ENCODE assay signal across 9 mouse cellular contexts in the genomic region with DNA sequence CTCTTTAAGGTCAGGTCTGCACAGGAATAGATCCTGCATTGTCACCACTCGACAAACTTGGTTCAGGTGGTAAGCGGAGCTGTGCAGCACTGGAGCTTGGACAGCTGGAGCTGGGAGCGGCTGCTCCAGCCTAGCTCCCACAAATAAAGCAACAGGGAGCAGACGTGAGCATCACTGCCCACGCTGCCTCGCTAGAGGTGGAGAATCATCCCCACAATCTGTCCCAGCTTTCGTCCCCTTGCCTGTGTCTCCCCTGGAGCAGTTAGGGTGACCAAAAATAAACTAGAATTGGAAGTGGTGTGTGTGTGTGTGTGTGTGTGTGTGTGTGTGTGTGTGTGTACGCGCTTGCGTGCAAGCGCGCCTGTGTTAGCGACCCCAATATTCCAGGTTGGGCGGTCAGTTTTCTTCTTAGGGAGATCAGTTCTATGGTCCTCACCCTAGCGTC. TPM values are rescaled to one million over a fixed set of nuclear protein-coding genes. Genes with fewer than 3 reads are reported as not detected.
DNase-seq lines count a peak whose midpoint lies in the region; ATAC-seq lines count a peak whose summit lies in the region.
"Had no signal": no experiment of that assay in that cellular context is flagged by ENCODE, and none has a peak within 500 bp of the region (broad histone marks: within the 10 kb centered on the region; RNA-seq: fewer than 3 reads in every experiment).

No protein-coding gene starts in this region.

- H3K27ac ChIP-seq in kidney, embryonic 14.5 days (ENCODE audit: low read depth, low read length): no peak overlapping the region
- peak overlapping the region; percentile 93 for H3K27ac ChIP-seq in midbrain, embryonic 14.5 days (replicated peaks; ENCODE audit: low read depth, low read length)

- peak overlapping the region; percentile 70; the same call in 1 of the 2 replicates for H3K9ac ChIP-seq in kidney, embryonic 14.5 days (ENCODE audit: low read depth, low read length)
- H3K9ac ChIP-seq in midbrain, embryonic 14.5 days (replicated peaks; ENCODE audit: low read length): peak overlapping the region; percentile 89

- WGBS in kidney, embryonic 14.5 days: 4% methylated on average over 15 of the region's 15 CpGs
- 6% methylated on average over 15 of the region's 15 CpGs for WGBS in midbrain, embryonic 14.5 days

- no peaks in the 10 kb centered on the region for H3K36me3 ChIP-seq in kidney, embryonic 14.5 days (ENCODE audit: control insufficient read depth, insufficient read depth, low read length)
- no peaks in the 10 kb centered on the region for H3K36me3 ChIP-seq in midbrain, embryonic 14.5 days (ENCODE audit: control insufficient read depth, insufficient read depth, low read length)

- H3K9me3 ChIP-seq in kidney, embryonic 14.5 days (ENCODE audit: control insufficient read depth, low read length): no peaks in the 10 kb centered on the region
- no peaks in the 10 kb centered on the region for H3K9me3 ChIP-seq in midbrain, embryonic 14.5 days (ENCODE audit: control insufficient read depth, low read length)

- no peak for DNase-seq in kidney, postnatal 25 days
- DNase-seq in cerebellum, postnatal 14 days: peak; percentile 43 to 53
- peak; percentile 72 to 79 for DNase-seq in frontal cortex, postnatal 36 days (ENCODE audit: low spot score in 2 of 2)
- DNase-seq in layer of hippocampus, postnatal 36 days: peak; percentile 43 to 58
- DNase-seq in midbrain, embryonic 14.5 days: peak; percentile 70
- DNase-seq in thymus, adult 18-20 months: no peak
- no peak for DNase-seq in thymus, postnatal 36 days

- H3K4me1 ChIP-seq in kidney, embryonic 14.5 days (ENCODE audit: control insufficient read depth, insufficient read depth, low read length): no peaks in the 10 kb centered on the region
- H3K4me1 ChIP-seq in midbrain, embryonic 14.5 days (ENCODE audit: control insufficient read depth, insufficient read depth, low read length): peaks cover 10% of the 10 kb centered on the region; the same call in 1 of the 2 replicates

- ATAC-seq in kidney, embryonic 14.5 days (ENCODE audit: low FRiP score, low TSS enrichment): peak; percentile 37
- ATAC-seq in midbrain, embryonic 14.5 days (ENCODE audit: low FRiP score, low TSS enrichment): peak; percentile 64

- H3K4me2 ChIP-seq in kidney, embryonic 14.5 days (replicated peaks; ENCODE audit: low read depth, low read length): peak overlapping the region; percentile 81
- H3K4me2 ChIP-seq in midbrain, embryonic 14.5 days (ENCODE audit: low read length): peak overlapping the region; percentile 85

- no peaks in the 10 kb centered on the region; the same call in 1 of the 2 replicates for H3K27me3 ChIP-seq in kidney, embryonic 14.5 days (ENCODE audit: control insufficient read depth, insufficient read depth, low read length)
- H3K27me3 ChIP-seq in midbrain, embryonic 14.5 days (ENCODE audit: control insufficient read depth, insufficient read depth, low read length): no peaks in the 10 kb centered on the region

- peak overlapping the region; percentile 70 for H3K4me3 ChIP-seq in kidney, embryonic 14.5 days (ENCODE audit: low read length)
- H3K4me3 ChIP-seq in midbrain, embryonic 14.5 days (replicated peaks; ENCODE audit: low read depth, low read length): peak overlapping the region; percentile 82

RNA-seq across cellular contexts. Expression of gene Gucy1a2, which starts 1.0 kb away (rescaled TPM):
- polyA plus RNA-seq in kidney, embryonic 14.5 days (2014; fragmentation: Nextera tagmentation; extraction: Ambion mirVana): 2.5 and 4.4 TPM in 2 replicates
- total RNA-seq in layer of hippocampus, postnatal 36 days (2021): 10 to 100 TPM; 65.2 to 68.6 TPM
- 7.1 and 9.4 TPM in 2 replicates for polyA plus RNA-seq in midbrain, embryonic 14.5 days (2014; fragmentation: Nextera tagmentation; extraction: Ambion mirVana)
- total RNA-seq: MEL had no signal

Comparison
In these comparisons a context has a peak if more than half of its experiments do, and no peak if none do; other contexts are left out.
1. DNase-seq: peak in cerebellum, postnatal 14 days (2 of 2), frontal cortex, postnatal 36 days (2 of 2), layer of hippocampus, postnatal 36 days (2 of 2) and midbrain, embryonic 14.5 days (single experiment); none in kidney, postnatal 25 days (0 of 2), thymus, adult 18-20 months (0 of 2) and thymus, postnatal 36 days (0 of 2).